Mouse (Mus musculus): Measurements from ENCODE around the gene Mlh3.

Mlh3 gene

GRCm38 (mm10) chr12:85192461-85193108, 77.8 kb downstream of the Mlh3 start:
- no peak for DNase-seq (ENCODE audit: low read depth, low spot score)

- no peak for DNase-seq (ENCODE audit: low read depth, low spot score)
Measured at GRCm38 (mm10) chr12:85190290-85190689, 80.1 kb downstream of the Mlh3 start.

- DNase-seq (ENCODE audit: low read depth, low spot score): no peak
Measured at GRCm38 (mm10) chr12:85186361-85186760, 84.0 kb downstream of the Mlh3 start.

GRCm38 (mm10) chr12:85185810-85186209, 84.6 kb downstream of the Mlh3 start:
- DNase-seq (ENCODE audit: low read depth, low spot score): no peak

Data from c-Kit-negative CD71-positive TER-119-positive erythroid progenitor cells, embryonic 14.5 days (primary cell).